Mouse (Mus musculus) intestine, embryonic 14.5 days (tissue): ENCODE data around the gene Wrb. TPM values are rescaled to one million over a fixed set of nuclear protein-coding genes. Genes with fewer than 3 reads are reported as not detected.
"Not testable (repeated sequence)": the region's sequence is repeated elsewhere in the genome, so short reads cannot be mapped to it uniquely, and the experiment has no call there.

Source experiments
- ATAC-seq: fragments of 200-750 bp; cut with Nextera tagmentation; replicated peaks from 2 replicates; pipeline ENCODE4 v1.8.0; 2017; ENCODE audit warnings: low read depth, moderate number of reproducible peaks, moderate TSS enrichment, moderate library complexity; ENCODE audit not compliant: low FRiP score, low TSS enrichment
- DNase-seq: peaks from one replicate; pipeline ENCODE4 v3.0.0-alpha.2; 2018; ENCODE audit warnings: low spot score
- H3K27ac ChIP-seq: fragments of 300-500 bp; sonication (generic); 2 replicates; pipeline ENCODE4 v1.5.1; 2014; ENCODE audit warnings: low read depth, mild to moderate bottlenecking, control low read depth
- H3K27me3 ChIP-seq: fragments of 300-500 bp; sonication (generic); replicated peaks from 2 replicates; pipeline ENCODE4 v1.6.1; 2014; ENCODE audit warnings: low read length, control low read depth; ENCODE audit not compliant: control insufficient read depth, insufficient read depth
- H3K36me3 ChIP-seq: fragments of 300-500 bp; sonication (generic); 2 replicates; pipeline ENCODE4 v1.6.1; 2014; ENCODE audit warnings: low read length, control low read depth; ENCODE audit not compliant: control insufficient read depth, insufficient read depth
- H3K4me1 ChIP-seq: fragments of 300-500 bp; sonication (generic); replicated peaks from 2 replicates; pipeline ENCODE4 v1.6.1; 2014; ENCODE audit warnings: low read length, control low read depth, mixed read lengths; ENCODE audit not compliant: control insufficient read depth, insufficient read depth
- H3K4me2 ChIP-seq: fragments of 300-500 bp; sonication (generic); 2 replicates; pipeline ENCODE4 v1.6.1; 2014; ENCODE audit warnings: low read length
- H3K4me3 ChIP-seq: fragments of 300-500 bp; sonication (generic); 2 replicates; pipeline ENCODE4 v1.5.1; 2014; ENCODE audit warnings: low read depth, low read length, control low read depth, mixed read lengths
- H3K9ac ChIP-seq: fragments of 300-500 bp; sonication (generic); 2 replicates; pipeline ENCODE4 v1.6.1; 2014; ENCODE audit warnings: mild to moderate bottlenecking, low read length
- H3K9me3 ChIP-seq: fragments of 300-500 bp; sonication (generic); 2 replicates; pipeline ENCODE4 v1.6.1; 2016; ENCODE audit warnings: low read length, control low read depth; ENCODE audit not compliant: control insufficient read depth
- WGBS: fragments of 180-500 bp; shearing (Covaris S2); extraction: QIAGEN DNeasy Blood & Tissue Kit; methylation state at CpG from one replicate; pipeline ENCODE4 v1.1.7; 2014; 5-methylcytosine and 5-hydroxymethylcytosine counted together
- polyA plus RNA-seq: library from polyadenylated mRNA; unstranded; fragments of >200 nt; fragmentation: Nextera tagmentation; extraction: Ambion mirVana; gene quantifications from 2 replicates; pipeline ENCODE4 v1.2.1, GENCODE M21; 2014

Gene Wrb
- polyA plus RNA-seq, 1 experiment from 2014 or later: 80.0 TPM

- no peak; the same call in 1 of the 2 replicates for ATAC-seq
- Histone ChIP-seq H3K9me3 (no peaks in the 10 kb centered on the region), H3K4me3 (no peak overlapping the region), H3K36me3 (peaks cover 41% of the 10 kb centered on the region), H3K4me1 (no peaks in the 10 kb centered on the region), H3K27me3 (no peaks in the 10 kb centered on the region), H3K9ac (no peak overlapping the region), H3K27ac (no peak overlapping the region), H3K4me2 (no peak overlapping the region)
- WGBS: 52% methylated on average over 4 of the region's 4 CpGs
- no peak for DNase-seq
Observed at GRCm38 (mm10) chr16:96120022-96120623, 25.1 kb upstream of the Wrb start.

- Histone ChIP-seq H3K9ac (peak overlapping the region; percentile 98), H3K9me3 (no peaks in the 10 kb centered on the region), H3K27ac (peak overlapping the region; percentile 96), H3K4me1 (peaks cover 14% of the 10 kb centered on the region), H3K4me3 (peak overlapping the region; percentile 97), H3K36me3 (peaks cover 42% of the 10 kb centered on the region), H3K27me3 (no peaks in the 10 kb centered on the region), H3K4me2 (peak overlapping the region; percentile 88)
- peak; percentile 68 for DNase-seq
- ATAC-seq: no peak
- 2% methylated on average over 19 of the region's 19 CpGs for WGBS
Observed at GRCm38 (mm10) chr16:96126684-96127171, 18.5 kb upstream of the Wrb start.

GRCm38 (mm10) chr16:96127288-96127656 lies 17.9 kb upstream of the Wrb start:
- peak; percentile 73 for ATAC-seq
- Histone ChIP-seq H3K27me3 (no peaks in the 10 kb centered on the region), H3K4me3 (peak overlapping the region; percentile 97), H3K9ac (peak overlapping the region; percentile 98), H3K27ac (peak overlapping the region; percentile 96), H3K4me2 (peak overlapping the region; percentile 88), H3K36me3 (peaks cover 40% of the 10 kb centered on the region), H3K9me3 (no peaks in the 10 kb centered on the region), H3K4me1 (peaks cover 14% of the 10 kb centered on the region)
- under 1% methylated on average over 52 of the region's 52 CpGs for WGBS
- DNase-seq: no peak

- under 1% methylated on average over 68 of the region's 72 CpGs for WGBS
- Histone ChIP-seq H3K9ac (peak within 1 kb of the TSS; percentile 98), H3K4me3 (peak within 1 kb of the TSS; percentile 97), H3K36me3 (peaks cover 35% of the 10 kb centered on the region), H3K4me2 (peak within 1 kb of the TSS; percentile 88), H3K27ac (peak within 1 kb of the TSS; percentile 96), H3K27me3 (no peaks in the 10 kb centered on the region), H3K9me3 (no peaks in the 10 kb centered on the region), H3K4me1 (peaks cover 14% of the 10 kb centered on the region)
- ATAC-seq: peak; percentile 96
- peak; percentile 96 for DNase-seq
Observed at GRCm38 (mm10) chr16:96127657-96128344, 17.4 kb upstream of the Wrb start, which contains the start of gene Hmgn1. TSS of gene Hmgn1 (minus strand) at chr16:96127729.

GRCm38 (mm10) chr16:96128466-96128865 lies 16.7 kb upstream of the Wrb start:
- Histone ChIP-seq H3K27me3 (no peaks in the 10 kb centered on the region), H3K9ac (peak overlapping the region; percentile 98), H3K4me3 (peak overlapping the region; percentile 97), H3K27ac (peak overlapping the region; percentile 96), H3K4me2 (peak overlapping the region; percentile 78), H3K9me3 (no peaks in the 10 kb centered on the region), H3K4me1 (peaks cover 14% of the 10 kb centered on the region), H3K36me3 (peaks cover 28% of the 10 kb centered on the region)
- no peak for DNase-seq
- WGBS: 2% methylated on average over 9 of the region's 9 CpGs
- ATAC-seq: no peak

GRCm38 (mm10) chr16:96144748-96145109 lies 478 bp upstream of the Wrb start:
- H3K27me3 ChIP-seq, H3K27ac ChIP-seq, H3K9me3 ChIP-seq, H3K36me3 ChIP-seq, DNase-seq, H3K9ac ChIP-seq: not testable (repeated sequence)
- peak; percentile 14; the same call in 1 of the 2 replicates for ATAC-seq
- Histone ChIP-seq H3K4me1 (peaks cover 16% of the 10 kb centered on the region), H3K4me2 (peak overlapping the region; percentile 31), H3K4me3 (peak overlapping the region; percentile 53)
- WGBS: 27% methylated on average over 6 of the region's 6 CpGs

GRCm38 (mm10) chr16:96145814-96146213 lies 607 bp downstream of the Wrb start:
- DNase-seq: no peak
- Histone ChIP-seq H3K9ac (peak overlapping the region; percentile 45), H3K9me3 (no peaks in the 10 kb centered on the region), H3K4me3 (peak overlapping the region; percentile 53), H3K36me3 (no peaks in the 10 kb centered on the region), H3K27ac (peak overlapping the region; percentile 44; the same call in 1 of the 2 replicates), H3K27me3 (0 out of 2 replicates have a peak, but pooled peaks cover 2% of the 10 kb centered on the region), H3K4me2 (peak overlapping the region; percentile 51), H3K4me1 (peaks cover 16% of the 10 kb centered on the region)
- WGBS: under 1% methylated on average over 5 of the region's 5 CpGs
- ATAC-seq: peak; percentile 8; the same call in 1 of the 2 replicates

- no peaks in the 10 kb centered on the region for H3K27me3 ChIP-seq
- DNase-seq (no peak), ATAC-seq (no peak)
- H3K27ac ChIP-seq: peak overlapping the region; percentile 85
- H3K36me3 ChIP-seq: peaks cover 14% of the 10 kb centered on the region; the same call in 1 of the 2 replicates
- no peak overlapping the region for H3K4me3 ChIP-seq
- H3K4me1 ChIP-seq: peaks cover 16% of the 10 kb centered on the region
- peak overlapping the region; percentile 5; the same call in 1 of the 2 replicates for H3K9ac ChIP-seq
- 0 out of 2 replicates have a peak overlapping the region, but pooled peaks have one; percentile 13 for H3K4me2 ChIP-seq
- 63% methylated on average over 6 of the region's 6 CpGs for WGBS
- no peaks in the 10 kb centered on the region for H3K9me3 ChIP-seq
Observed at GRCm38 (mm10) chr16:96148834-96149233, 3.6 kb downstream of the Wrb start.
